Mouse (Mus musculus) heart, adult 2 months (tissue): ENCODE data around the gene Drosha.

Source experiments
- CTCF ChIP-seq: fragments of 200-600 bp; IDR thresholded peaks from 2 replicates; pipeline ENCODE4 v1.8.1; 2022; ENCODE audit warnings: antibody characterized with exemption, mild to moderate bottlenecking, moderate library complexity
- EP300 ChIP-seq: fragments of 200-500 bp; IDR thresholded peaks from 2 replicates; pipeline ENCODE4 v1.6.1; 2011; ENCODE audit warnings: low read depth, low read length, control low read depth; ENCODE audit not compliant: insufficient read depth

DNA sequence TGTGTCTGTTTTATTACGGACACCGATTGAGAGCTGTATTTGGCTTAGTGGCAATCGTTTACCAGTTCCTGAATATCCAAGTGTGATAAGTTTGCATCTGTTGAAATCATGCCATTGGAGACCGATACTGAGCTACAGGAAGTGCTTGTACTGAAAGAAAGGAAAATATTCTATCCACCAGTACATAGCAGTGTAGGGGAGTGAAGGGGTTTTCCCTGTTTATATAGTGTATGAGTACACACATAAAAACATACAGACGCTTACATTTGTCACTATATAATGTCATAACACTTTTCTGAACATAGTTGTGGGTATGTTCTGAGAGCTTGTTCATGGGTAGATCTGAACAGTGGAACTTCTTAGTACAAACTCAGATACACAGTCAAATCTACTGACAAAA lies 106.9 kb downstream of the Drosha start:
- TF ChIP-seq CTCF = no peak
- no peak for TF ChIP-seq EP300
